Mouse (Mus musculus) large intestine, adult 2 months (tissue): ENCODE data around the gene Sntn. TPM values are rescaled to one million over a fixed set of nuclear protein-coding genes. Genes with fewer than 3 reads are reported as not detected.

Source experiments
- DNase-seq: peaks from one replicate; pipeline ENCODE4 v3.0.0-alpha.2; 2012; ENCODE audit warnings: low read depth, low spot score
- WGBS: fragments of 180-500 bp; shearing (Covaris S2); methylation state at CpG from one replicate; pipeline ENCODE4 v1.1.7; 2018; 5-methylcytosine and 5-hydroxymethylcytosine counted together
- polyA plus RNA-seq: library from polyadenylated mRNA; depleted of rRNA; stranded (reverse); fragments of >200 nt; gene quantifications from 2 replicates; pipeline ENCODE4 v1.2.3, GENCODE M21; 2012; rRNA removed

Sntn gene
- not detected in 2 replicates for polyA plus RNA-seq

GRCm38 (mm10) chr14:13670576-13670975, at the start of gene Sntn:
Gene Sntn (plus strand): TSS chr14:13670876.
- DNase-seq, result no peak
- WGBS, result 80% methylated on average over 2 of the region's 2 CpGs

GRCm38 (mm10) chr14:13649865-13650264, 20.8 kb upstream of the Sntn start:
- 89% methylated on average over 1 of the region's 1 CpGs for WGBS
- no peak for DNase-seq

GRCm38 (mm10) chr14:13651039-13651438, 19.6 kb upstream of the Sntn start:
- no peak for DNase-seq
- WGBS, result 48% methylated on average over 1 of the region's 1 CpGs

DNA sequence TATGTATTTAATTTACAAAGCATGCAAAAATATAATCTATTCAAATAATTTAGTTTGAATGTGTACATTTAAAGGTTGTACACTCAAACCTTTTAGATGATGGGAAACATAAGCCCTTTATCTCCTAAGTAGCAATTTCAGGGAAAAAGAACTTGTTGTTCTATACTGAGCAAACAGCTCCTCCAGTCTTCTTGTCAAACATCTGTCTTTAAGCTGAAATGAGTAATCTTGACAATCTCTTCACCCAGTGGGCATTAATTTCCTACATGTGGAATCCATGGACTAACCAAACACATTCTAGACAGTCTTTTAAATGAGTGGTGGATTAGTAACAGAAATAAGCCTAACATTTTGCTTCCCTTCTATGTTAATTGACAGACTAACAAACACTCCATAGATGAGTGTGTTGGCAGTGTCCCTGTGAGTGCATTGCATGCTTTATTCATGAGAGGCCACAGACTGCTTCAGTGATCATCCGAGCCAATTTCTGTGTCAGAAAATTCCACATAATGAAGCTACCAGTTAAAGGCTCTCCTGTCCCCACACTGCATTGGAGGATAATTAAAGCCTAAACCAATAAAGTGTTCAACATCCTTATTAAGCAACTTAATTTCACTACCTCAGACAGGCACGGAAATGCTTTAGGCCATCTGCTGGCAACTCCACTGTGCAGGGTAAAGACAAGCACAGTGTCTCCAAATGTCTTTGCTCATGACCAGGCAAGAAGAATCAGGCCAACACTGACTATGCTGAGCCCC, 19.0 kb upstream of the Sntn start:
- 75% methylated on average over 2 of the region's 2 CpGs for WGBS
- no peak for DNase-seq

DNA sequence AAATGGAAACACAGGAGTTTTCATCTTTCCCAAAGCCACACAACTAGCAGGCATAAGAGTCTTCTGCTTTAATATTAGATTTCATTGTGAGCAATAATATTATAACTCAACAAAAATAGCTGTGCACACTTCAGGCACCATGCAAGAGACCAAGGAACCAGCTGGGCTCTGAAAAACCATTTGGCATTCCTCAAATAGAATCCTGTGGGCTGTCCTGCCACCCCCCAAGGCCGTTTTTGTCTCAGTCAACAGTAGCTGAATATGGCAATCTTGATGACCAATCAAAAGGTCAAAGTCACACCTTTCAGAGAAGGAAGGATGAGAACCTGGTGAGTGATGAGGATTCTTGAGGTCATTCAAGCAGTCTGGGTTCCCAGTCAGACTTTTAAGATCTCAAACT, 16.0 kb downstream of the Sntn start:
- WGBS, result 33% methylated on average over 1 of the region's 1 CpGs
- DNase-seq, result no peak

DNA sequence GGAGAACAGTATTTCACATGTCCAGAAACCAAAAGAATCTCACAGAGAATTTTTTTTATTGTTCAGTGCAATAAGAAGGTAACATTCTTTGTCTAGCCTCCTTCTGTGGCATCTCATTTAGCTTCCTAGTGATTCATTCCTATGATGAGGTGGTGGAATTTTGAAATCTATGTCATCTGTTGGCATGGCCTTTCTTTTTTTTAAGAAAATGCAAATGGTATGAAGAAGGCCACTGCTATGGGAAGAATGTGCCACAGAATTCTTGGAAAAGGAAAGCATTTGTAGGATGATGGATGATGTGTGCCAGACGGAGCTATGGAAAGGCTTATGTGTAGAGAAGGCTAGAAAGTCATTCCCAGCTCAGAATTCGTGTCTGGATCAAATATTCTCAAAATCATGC, 19.8 kb downstream of the Sntn start:
- 43% methylated on average over 2 of the region's 2 CpGs for WGBS

DNA sequence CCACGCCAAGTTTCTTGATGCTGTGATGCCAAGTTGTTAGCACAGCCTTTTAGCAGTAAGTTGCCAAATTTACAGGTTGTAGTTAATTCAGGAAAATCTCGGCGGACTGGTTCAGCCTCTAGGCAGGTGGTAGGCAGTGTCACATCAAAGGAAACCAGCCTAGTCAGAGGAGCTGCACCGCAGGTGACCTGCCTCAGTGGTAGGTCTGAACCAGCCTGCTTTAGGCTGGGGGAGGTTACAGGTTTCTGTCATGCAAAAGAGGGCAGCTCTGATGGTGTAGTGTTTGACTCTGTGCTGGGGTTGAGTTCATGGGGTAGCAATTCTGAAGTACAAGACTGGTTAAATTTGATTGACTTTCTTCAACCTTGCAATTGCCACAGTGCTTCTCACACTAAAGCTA, 61.6 kb downstream of the Sntn start:
- no peak for DNase-seq
- 34% methylated on average over 4 of the region's 4 CpGs for WGBS

More for the DNA sequence above, 19.8 kb downstream of the Sntn start:
- no peak for DNase-seq

Other genes with a start within 250 kb of the Sntn start
- gene Gm281, start 243.6 kb downstream of the Sntn start, polyA plus RNA-seq, result not detected in 2 replicates